Mouse (Mus musculus) thymus, adult 2 months (tissue): ENCODE data around the gene Frmd4a.

Source experiments
- CTCF ChIP-seq: fragments of 200-500 bp; IDR thresholded peaks from 2 replicates; pipeline ENCODE4 v1.5.1; 2012; ENCODE audit warnings: mild to moderate bottlenecking, control low read depth, low read length, moderate library complexity, borderline replicate concordance; ENCODE audit not compliant: control insufficient read depth, poor library complexity, insufficient read depth; ENCODE audit errors: extremely low read depth
- POLR2A ChIP-seq: fragments of 200-500 bp; IDR thresholded peaks from 2 replicates; pipeline ENCODE4 v1.6.1; 2012; ENCODE audit warnings: mild to moderate bottlenecking, low read length, control low read depth, moderate library complexity; ENCODE audit not compliant: control insufficient read depth, poor library complexity, insufficient read depth; ENCODE audit errors: extremely low read depth

- TF ChIP-seq CTCF = no peak
- no peak for TF ChIP-seq POLR2A
Observed at GRCm38 (mm10) chr2:4252541-4253291, 235.2 kb downstream of the Frmd4a start.
